Mouse (Mus musculus): ENCODE measurements around the gene Mnt. TPM values are rescaled to one million over a fixed set of nuclear protein-coding genes. Genes with fewer than 3 reads are reported as not detected.

The Mnt gene
- total and polyA plus RNA-seq, 3 experiments = 4.6 to 117 (median 19.6) TPM

DNA sequence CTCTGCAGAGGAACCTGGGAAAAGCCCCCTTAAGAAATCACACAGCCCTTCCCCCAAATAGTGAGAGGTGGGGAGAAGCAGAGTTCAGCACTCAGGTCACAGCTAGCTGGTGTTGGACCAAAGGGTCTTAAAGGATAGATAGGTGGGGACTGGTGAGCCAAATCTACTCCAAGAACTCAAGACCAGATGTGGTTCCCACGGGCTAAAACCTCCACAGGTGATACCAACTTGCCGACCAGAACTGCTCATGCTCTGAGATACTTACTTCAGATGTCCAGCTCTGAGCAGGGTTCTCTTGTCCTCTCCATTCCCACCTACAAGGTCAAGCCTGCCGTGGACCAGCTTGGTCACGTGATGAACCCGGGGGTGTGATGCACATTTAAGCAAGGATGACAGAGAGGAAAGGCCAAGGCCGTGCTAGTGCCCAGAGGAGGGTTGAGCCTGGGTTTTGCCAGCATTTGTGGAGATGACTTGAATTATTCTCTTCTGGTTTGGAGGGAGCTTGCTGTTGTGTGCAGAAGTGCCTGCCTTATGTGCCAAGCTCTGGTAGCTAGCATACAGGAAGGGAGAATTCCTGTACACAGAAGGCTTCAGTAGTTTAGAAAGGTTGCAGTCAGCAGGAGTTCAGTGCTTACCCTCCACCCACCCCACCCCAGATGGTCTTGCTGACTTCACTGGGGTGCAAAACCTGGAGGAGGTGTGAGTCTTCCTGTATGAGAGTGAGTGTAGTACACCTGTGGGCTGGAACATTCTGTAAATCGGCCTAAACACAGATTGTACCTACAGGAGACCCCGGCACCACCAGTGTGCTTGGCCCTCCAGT, 3.0 kb downstream of the Mnt start:
- peaks cover 74% of the 10 kb centered on the region for H3K4me1 ChIP-seq (ENCODE audit: insufficient read depth, low read depth, low read length)
- H3K27me3 ChIP-seq (ENCODE audit: insufficient read depth, low read length) = no peaks in the 10 kb centered on the region
- no peaks in the 10 kb centered on the region for H3K9me3 ChIP-seq (replicated peaks)
- peak overlapping the region; percentile 93; the same call in 1 of the 2 replicates for H3K4me3 ChIP-seq (ENCODE audit: low read depth, low read length)
- ATAC-seq (ENCODE audit: extremely low read depth, insufficient number of reproducible peaks, low FRiP score, poor library complexity, severe bottlenecking) = no peak
- DNase-seq (ENCODE audit: low spot score) = no peak
- peaks cover 46% of the 10 kb centered on the region for H3K36me3 ChIP-seq (replicated peaks)
- no peak for TF ChIP-seq GATA1 (IDR thresholded peaks at IDR 0.05; ENCODE audit: borderline replicate concordance, low read length)
- no peak for TF ChIP-seq POLR2AphosphoS5 (IDR thresholded peaks at IDR 0.05; ENCODE audit: insufficient replicate concordance, low read depth, low read length)
- no peak for TF ChIP-seq CTCF (IDR thresholded peaks at IDR 0.05; ENCODE audit: low read depth, low read length)
- no peak for TF ChIP-seq GATA2 (IDR thresholded peaks at IDR 0.05; ENCODE audit: borderline replicate concordance, low read depth, low read length)
- TF ChIP-seq TAL1 (conservative IDR thresholded peaks at IDR 0.05; ENCODE audit: low read depth, low read length) = no peak

DNA sequence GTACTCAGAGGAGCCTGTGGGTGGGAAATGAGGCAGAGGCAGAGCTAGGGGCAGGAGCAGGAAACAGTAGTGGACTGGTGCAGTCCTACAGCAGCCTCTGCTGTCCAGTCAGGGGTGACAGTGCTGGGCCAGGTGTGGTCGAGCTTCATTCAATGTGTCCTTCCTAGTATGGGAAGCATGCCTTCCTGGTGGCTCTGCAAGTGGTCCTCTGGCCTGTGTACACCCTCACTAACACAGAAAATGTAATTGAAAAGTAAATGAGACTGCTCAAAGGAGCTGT, 3.6 kb downstream of the Mnt start:
- Histone ChIP-seq H3K4me3 (ENCODE audit: low read depth, low read length) (no peak overlapping the region; the same call in 1 of the 2 replicates), H3K9me3 (replicated peaks) (no peaks in the 10 kb centered on the region), H3K36me3 (replicated peaks) (peaks cover 44% of the 10 kb centered on the region), H3K27me3 (ENCODE audit: insufficient read depth, low read length) (no peaks in the 10 kb centered on the region), H3K4me1 (ENCODE audit: insufficient read depth, low read depth, low read length) (peaks cover 74% of the 10 kb centered on the region)
- no peak for DNase-seq (ENCODE audit: low spot score)
- ATAC-seq (ENCODE audit: extremely low read depth, insufficient number of reproducible peaks, low FRiP score, poor library complexity, severe bottlenecking) = no peak
- no peak for TF ChIP-seq CTCF (IDR thresholded peaks at IDR 0.05; ENCODE audit: low read depth, low read length)
- TF ChIP-seq TAL1 (conservative IDR thresholded peaks at IDR 0.05; ENCODE audit: low read depth, low read length) = no peak
- no peak for TF ChIP-seq GATA1 (IDR thresholded peaks at IDR 0.05; ENCODE audit: borderline replicate concordance, low read length)
- TF ChIP-seq POLR2AphosphoS5 (IDR thresholded peaks at IDR 0.05; ENCODE audit: insufficient replicate concordance, low read depth, low read length) = no peak
- no peak for TF ChIP-seq GATA2 (IDR thresholded peaks at IDR 0.05; ENCODE audit: borderline replicate concordance, low read depth, low read length)

DNA sequence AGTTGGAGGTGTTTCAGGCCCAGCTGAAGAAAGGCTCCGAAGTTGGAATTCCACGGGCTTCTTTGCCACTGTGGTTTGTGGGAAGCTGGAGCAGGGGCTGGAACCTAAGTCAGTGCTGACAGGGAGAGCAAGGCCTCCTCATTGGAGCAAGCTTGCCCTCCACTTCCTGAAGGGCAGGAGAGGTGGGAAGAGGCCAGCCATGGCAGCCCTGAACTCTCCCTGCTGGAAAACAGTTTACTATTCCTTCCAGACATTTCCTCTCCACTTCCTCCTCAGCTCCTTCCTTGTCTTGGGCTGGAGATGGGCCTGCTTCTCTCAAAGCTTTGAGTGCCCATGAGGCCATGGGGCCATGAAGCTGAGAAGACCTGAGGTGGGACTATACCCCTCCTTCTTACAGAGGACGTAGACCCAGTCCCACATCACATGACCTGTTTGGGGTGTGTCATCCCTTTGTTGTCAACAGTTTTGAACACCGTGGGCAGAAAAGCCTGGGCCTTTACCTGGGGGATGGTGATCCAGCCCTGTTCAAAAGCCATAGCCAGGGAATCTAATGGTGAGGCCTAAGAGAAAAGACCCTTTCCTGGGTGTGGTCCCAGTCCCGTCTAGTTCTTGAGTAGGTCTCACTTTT, 4.0 kb downstream of the Mnt start:
- ATAC-seq (ENCODE audit: extremely low read depth, insufficient number of reproducible peaks, low FRiP score, poor library complexity, severe bottlenecking) (no peak), DNase-seq (ENCODE audit: low spot score) (no peak)
- TF ChIP-seq GATA2 (IDR thresholded peaks at IDR 0.05; ENCODE audit: borderline replicate concordance, low read depth, low read length) (no peak), POLR2AphosphoS5 (IDR thresholded peaks at IDR 0.05; ENCODE audit: insufficient replicate concordance, low read depth, low read length) (no peak), CTCF (IDR thresholded peaks at IDR 0.05; ENCODE audit: low read depth, low read length) (no peak), GATA1 (IDR thresholded peaks at IDR 0.05; ENCODE audit: borderline replicate concordance, low read length) (no peak), TAL1 (conservative IDR thresholded peaks at IDR 0.05; ENCODE audit: low read depth, low read length) (no peak)
- Histone ChIP-seq H3K36me3 (replicated peaks) (peaks cover 49% of the 10 kb centered on the region), H3K4me3 (ENCODE audit: low read depth, low read length) (no peak overlapping the region; the same call in 1 of the 2 replicates), H3K4me1 (ENCODE audit: insufficient read depth, low read depth, low read length) (peaks cover 74% of the 10 kb centered on the region), H3K27me3 (ENCODE audit: insufficient read depth, low read length) (no peaks in the 10 kb centered on the region), H3K9me3 (replicated peaks) (no peaks in the 10 kb centered on the region)

DNA sequence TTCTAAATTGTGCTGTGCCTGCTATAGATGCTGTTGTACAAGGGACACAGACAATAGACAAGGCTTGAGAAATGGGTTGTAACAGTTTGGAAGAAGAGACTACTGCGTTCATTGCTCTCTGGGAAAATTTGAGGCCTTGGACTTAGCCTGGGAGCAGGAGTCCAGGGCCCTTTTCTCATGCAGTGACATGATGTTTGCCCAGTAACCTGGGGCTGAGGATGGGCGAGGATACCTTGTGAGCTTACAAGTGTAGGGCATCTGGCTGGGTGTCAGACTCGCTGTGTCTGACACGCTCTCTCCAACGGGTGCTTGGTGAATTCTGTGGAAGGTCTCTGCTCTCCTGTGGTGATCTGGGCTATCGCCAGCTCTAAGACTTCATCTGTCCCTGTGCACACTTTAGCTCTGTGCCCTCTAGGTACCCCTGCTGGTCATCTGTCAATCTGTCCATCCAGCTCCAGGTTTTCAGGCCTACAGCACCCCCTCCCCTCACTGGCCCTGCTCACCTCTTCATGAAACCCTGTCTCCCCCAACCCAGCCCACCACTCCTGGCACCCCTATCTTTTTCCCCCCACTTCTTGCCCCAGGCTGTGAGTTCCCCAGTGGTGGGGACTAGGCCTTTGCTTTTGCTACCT, 5.0 kb downstream of the Mnt start:
- peaks cover 58% of the 10 kb centered on the region for H3K36me3 ChIP-seq (replicated peaks)
- no peak for TF ChIP-seq GATA2 (IDR thresholded peaks at IDR 0.05; ENCODE audit: borderline replicate concordance, low read depth, low read length)
- H3K27me3 ChIP-seq (ENCODE audit: insufficient read depth, low read length) = no peaks in the 10 kb centered on the region
- ATAC-seq (ENCODE audit: extremely low read depth, insufficient number of reproducible peaks, low FRiP score, poor library complexity, severe bottlenecking) = no peak
- H3K9me3 ChIP-seq (replicated peaks) = no peaks in the 10 kb centered on the region
- DNase-seq (ENCODE audit: low spot score) = no peak
- no peak overlapping the region; the same call in 1 of the 2 replicates for H3K4me3 ChIP-seq (ENCODE audit: low read depth, low read length)
- H3K4me1 ChIP-seq (ENCODE audit: insufficient read depth, low read depth, low read length) = peaks cover 80% of the 10 kb centered on the region

DNA sequence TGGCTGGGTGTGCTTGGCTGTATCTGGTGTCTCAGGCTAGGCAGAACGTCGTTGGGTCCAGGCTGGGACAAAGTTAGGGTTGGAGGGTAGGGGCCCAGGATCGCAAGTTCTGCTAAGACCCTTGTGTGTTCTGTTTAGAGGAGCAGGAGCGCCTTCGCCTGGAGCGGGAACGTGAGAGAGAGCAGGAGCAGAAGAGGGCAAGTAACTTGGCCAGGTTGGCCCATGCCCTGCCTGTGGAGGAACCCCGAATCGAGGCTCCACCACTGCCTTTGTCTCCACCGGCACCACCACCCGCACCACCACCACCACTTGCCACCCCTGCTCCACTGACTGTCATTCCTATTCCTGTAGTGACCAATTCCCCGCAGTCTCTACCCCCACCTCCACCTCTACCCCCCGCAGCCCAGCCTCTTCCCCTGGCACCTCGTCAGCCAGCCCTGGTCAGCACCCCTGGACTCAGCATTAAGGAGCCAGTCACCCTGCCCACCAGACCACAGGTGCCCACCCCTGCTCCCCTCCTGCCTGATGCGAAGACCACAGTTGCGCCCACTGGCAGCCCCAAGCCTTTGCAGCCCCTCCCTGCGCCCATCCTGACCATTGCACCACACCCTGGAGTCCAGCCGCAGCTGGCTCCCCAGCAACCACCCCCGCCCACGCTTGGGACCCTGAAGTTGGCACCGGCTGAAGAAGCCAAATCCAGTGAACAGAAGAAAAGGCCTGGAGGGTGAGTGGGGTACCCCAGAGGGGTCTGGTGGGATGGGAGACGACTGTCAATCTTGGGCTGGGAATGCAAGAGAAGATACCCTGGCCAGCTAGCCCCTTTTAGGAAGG, 5.7 kb downstream of the Mnt start:
- H3K9me3 ChIP-seq (replicated peaks) = no peaks in the 10 kb centered on the region
- peaks cover 65% of the 10 kb centered on the region for H3K36me3 ChIP-seq (replicated peaks)
- H3K4me3 ChIP-seq (ENCODE audit: low read depth, low read length) = peak overlapping the region; percentile 63; the same call in 1 of the 2 replicates
- ATAC-seq (ENCODE audit: extremely low read depth, insufficient number of reproducible peaks, low FRiP score, poor library complexity, severe bottlenecking) (no peak), DNase-seq (ENCODE audit: low spot score) (no peak)
- H3K4me1 ChIP-seq (ENCODE audit: insufficient read depth, low read depth, low read length) = peaks cover 85% of the 10 kb centered on the region
- no peak for TF ChIP-seq TAL1 (conservative IDR thresholded peaks at IDR 0.05; ENCODE audit: low read depth, low read length)
- no peak for TF ChIP-seq GATA1 (IDR thresholded peaks at IDR 0.05; ENCODE audit: borderline replicate concordance, low read length)
- TF ChIP-seq GATA2 (IDR thresholded peaks at IDR 0.05; ENCODE audit: borderline replicate concordance, low read depth, low read length) = no peak
- TF ChIP-seq CTCF (IDR thresholded peaks at IDR 0.05; ENCODE audit: low read depth, low read length) = no peak
- no peak for TF ChIP-seq POLR2AphosphoS5 (IDR thresholded peaks at IDR 0.05; ENCODE audit: insufficient replicate concordance, low read depth, low read length)
- H3K27me3 ChIP-seq (ENCODE audit: insufficient read depth, low read length) = no peaks in the 10 kb centered on the region

Measured in G1E (cell line).